Mouse (Mus musculus) MEL (cell line): ENCODE results near the gene Dsel.

Experiments
- CHD1 ChIP-seq: IDR thresholded peaks from 2 replicates; pipeline ENCODE4 v1.6.1; 2012; ENCODE audit warnings: low read depth, mild to moderate bottlenecking, inconsistent platforms, low read length, improper control_type of control experiment
- CTCF ChIP-seq, 3 experiments: IDR thresholded peaks in 2 of 3; conservative IDR thresholded peaks in 1 of 3; 2 replicates each; pipeline ENCODE4 v1.5.1; 2011 to 2012; ENCODE audit warnings: low read length in 3 of 3, low read depth in 2 of 3, mild to moderate bottlenecking in 2 of 3, improper control_type of control experiment in 1 of 3, inconsistent platforms in 1 of 3, mixed read lengths in 1 of 3, moderate library complexity in 1 of 3; ENCODE audit not compliant: control insufficient read depth in 1 of 3, insufficient read depth in 1 of 3, poor library complexity in 1 of 3, severe bottlenecking in 1 of 3
- MAZ ChIP-seq: IDR thresholded peaks from 2 replicates; pipeline ENCODE4 v1.6.1; 2012; ENCODE audit warnings: low read depth, mild to moderate bottlenecking, inconsistent platforms, low read length, improper control_type of control experiment
- MEF2A ChIP-seq: IDR thresholded peaks from 2 replicates; pipeline ENCODE4 v1.6.1; 2014; ENCODE audit warnings: low read depth, mild to moderate bottlenecking, inconsistent platforms, low read length, improper control_type of control experiment; ENCODE audit not compliant: poor library complexity, insufficient replicate concordance, severe bottlenecking; ENCODE audit errors: extremely low read depth
- MYC ChIP-seq: IDR thresholded peaks from 2 replicates; pipeline ENCODE4 v1.6.1; 2011; ENCODE audit warnings: low read depth, mild to moderate bottlenecking, low read length, improper control_type of control experiment, moderate library complexity
- POLR2AphosphoS5 ChIP-seq: IDR thresholded peaks from 2 replicates; pipeline ENCODE4 v1.6.1; 2012; ENCODE audit warnings: low read depth, borderline replicate concordance, mild to moderate bottlenecking, inconsistent platforms, low read length, moderate library complexity, mixed read lengths
- RAD21 ChIP-seq: IDR thresholded peaks from 2 replicates; pipeline ENCODE4 v1.6.1; 2011; ENCODE audit warnings: mild to moderate bottlenecking, low read depth, low read length, improper control_type of control experiment

GRCm38 (mm10) chr1:111875784-111876183 is 11.1 kb upstream of the Dsel start:
- TF ChIP-seq CTCF (IDR thresholded peaks at IDR 0.05 in 2 of 3, conservative IDR thresholded peaks at IDR 0.05 in 1 of 3; ENCODE audit: control insufficient read depth in 1 of 3, insufficient read depth in 1 of 3, low read depth in 2 of 3, low read length in 3 of 3, poor library complexity in 1 of 3, severe bottlenecking in 1 of 3) = no peak
- TF ChIP-seq MYC = no peak
- TF ChIP-seq POLR2AphosphoS5 = no peak
- TF ChIP-seq CHD1 = no peak
- no peak for TF ChIP-seq MAZ
- no peak for TF ChIP-seq MEF2A
- no peak for TF ChIP-seq RAD21
